Mouse (Mus musculus): ENCODE data around the gene Ptp4a2.
"Not testable (repeated sequence)": the region's sequence is repeated elsewhere in the genome, so short reads cannot be mapped to it uniquely, and the experiment has no call there.

Gene Ptp4a2

GRCm38 (mm10) chr4:129853996-129854395 lies 43.0 kb downstream of the Ptp4a2 start:
- DNase-seq: no peak

GRCm38 (mm10) chr4:129854615-129855014 lies 43.6 kb downstream of the Ptp4a2 start:
- no peak for DNase-seq

- DNase-seq: no peak
Observed at GRCm38 (mm10) chr4:129855051-129855970, 44.3 kb downstream of the Ptp4a2 start.

GRCm38 (mm10) chr4:129860456-129860855 lies 49.4 kb downstream of the Ptp4a2 start:
- no peak for DNase-seq

DNA sequence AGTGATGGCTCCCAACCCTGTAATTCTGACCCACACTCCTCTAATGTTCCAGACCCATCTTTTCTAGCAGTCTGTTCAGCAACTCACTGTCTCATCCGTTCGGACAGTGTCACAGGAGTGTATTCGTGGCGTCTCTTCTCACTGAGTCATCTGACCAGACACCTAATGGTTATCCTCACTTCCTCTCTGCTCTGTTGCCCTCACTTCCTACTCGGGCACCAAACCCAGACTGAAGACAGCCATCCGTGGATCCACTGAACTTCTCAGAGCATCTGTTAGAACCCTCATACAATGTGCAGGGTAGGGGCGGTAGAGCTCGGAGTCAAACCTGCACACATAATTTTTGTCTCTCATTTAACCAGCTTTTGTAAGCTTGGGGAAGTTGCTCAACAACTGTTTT lies 50.4 kb downstream of the Ptp4a2 start:
- DNase-seq: no peak

DNA sequence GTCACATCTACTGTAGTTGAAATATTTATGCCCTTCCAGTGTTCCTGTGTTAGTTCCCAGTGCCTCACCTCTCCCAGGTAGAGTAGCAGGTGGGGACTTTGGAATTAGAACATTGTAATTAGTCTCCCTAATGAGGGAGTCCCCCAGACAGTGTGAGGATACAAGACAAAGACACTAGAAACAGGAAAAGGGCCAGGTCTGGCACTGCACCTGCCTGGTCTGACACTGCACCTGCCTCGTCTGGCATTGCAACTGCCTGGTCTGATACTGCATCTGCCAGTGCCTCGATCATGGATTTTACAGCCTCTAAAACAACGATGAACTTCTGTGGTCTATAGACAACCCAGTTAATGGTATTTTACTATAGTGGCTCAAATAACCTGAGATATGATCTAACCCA lies 51.3 kb downstream of the Ptp4a2 start:
- DNase-seq: no peak

GRCm38 (mm10) chr4:129866171-129866570 lies 55.2 kb downstream of the Ptp4a2 start:
- DNase-seq: not testable (repeated sequence)

DNA sequence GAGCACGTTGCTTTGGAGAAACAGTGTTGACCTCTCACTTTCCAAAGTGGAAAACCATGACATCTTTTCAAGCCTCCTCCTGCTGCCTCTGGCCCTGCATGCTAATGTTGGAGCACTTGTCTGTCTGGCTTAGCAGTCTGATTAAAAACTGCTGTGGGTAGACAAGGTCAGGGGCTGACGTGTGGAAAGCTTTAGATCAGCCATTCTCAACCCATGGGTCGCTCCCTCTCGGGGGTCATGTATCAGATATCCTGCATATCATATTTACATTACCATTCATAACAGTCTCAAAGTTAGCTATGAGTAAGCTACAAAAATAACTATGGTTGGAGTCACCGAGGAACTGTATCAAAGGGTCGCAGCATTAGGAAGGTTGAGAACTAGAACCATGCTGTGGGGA lies 57.2 kb downstream of the Ptp4a2 start:
- no peak for DNase-seq

DNA sequence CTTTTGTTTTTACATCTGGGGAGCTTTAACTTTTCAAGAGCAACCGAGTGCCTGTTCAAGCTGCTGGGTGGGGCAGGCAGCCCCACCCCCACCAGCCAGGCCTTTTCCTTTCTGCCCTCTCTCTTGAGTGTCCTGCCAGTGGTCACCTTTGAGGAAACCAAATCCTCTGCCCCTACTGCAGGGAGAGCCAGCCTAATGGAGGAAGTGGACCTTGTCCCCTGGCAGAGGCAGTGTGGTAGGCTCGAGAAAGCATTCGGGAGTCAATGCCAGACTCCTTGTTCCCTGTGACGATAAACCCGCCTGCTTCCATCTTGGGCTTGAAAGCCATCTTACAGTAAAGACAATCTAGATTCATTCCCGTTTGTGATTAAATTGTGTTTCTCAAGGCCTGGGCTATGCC lies 59.5 kb downstream of the Ptp4a2 start:
- DNase-seq: no peak

DNA sequence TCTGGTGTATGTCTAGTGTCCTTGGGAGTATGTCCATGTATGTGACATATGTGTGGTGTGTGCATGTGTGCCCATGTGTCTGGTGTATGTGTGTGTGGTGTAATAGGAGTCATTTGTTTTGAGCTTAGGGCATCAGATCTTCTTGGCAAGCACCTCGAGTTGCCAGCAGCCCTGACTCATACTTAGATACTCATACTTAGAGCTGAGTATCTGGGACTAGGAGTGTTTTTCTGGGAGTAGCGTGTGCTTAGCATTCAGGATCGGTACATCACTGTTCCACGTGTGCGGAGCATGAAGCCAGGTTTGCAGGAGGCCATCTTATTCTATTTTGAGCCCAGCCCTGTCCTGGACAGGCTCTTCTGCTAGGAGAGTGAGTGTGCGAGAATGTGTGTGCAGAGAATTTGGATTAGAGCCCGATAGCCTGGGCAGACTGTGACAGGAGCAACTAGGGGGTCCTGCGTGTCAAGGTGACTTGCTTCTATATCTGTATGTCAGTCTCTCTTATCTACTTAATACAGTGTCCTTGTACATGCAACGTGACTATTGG lies 61.4 kb downstream of the Ptp4a2 start:
- no peak for DNase-seq

- DNase-seq: no peak
Observed at GRCm38 (mm10) chr4:129874805-129875204, 63.8 kb downstream of the Ptp4a2 start.

GRCm38 (mm10) chr4:129875406-129875805 lies 64.4 kb downstream of the Ptp4a2 start:
- DNase-seq: no peak

DNA sequence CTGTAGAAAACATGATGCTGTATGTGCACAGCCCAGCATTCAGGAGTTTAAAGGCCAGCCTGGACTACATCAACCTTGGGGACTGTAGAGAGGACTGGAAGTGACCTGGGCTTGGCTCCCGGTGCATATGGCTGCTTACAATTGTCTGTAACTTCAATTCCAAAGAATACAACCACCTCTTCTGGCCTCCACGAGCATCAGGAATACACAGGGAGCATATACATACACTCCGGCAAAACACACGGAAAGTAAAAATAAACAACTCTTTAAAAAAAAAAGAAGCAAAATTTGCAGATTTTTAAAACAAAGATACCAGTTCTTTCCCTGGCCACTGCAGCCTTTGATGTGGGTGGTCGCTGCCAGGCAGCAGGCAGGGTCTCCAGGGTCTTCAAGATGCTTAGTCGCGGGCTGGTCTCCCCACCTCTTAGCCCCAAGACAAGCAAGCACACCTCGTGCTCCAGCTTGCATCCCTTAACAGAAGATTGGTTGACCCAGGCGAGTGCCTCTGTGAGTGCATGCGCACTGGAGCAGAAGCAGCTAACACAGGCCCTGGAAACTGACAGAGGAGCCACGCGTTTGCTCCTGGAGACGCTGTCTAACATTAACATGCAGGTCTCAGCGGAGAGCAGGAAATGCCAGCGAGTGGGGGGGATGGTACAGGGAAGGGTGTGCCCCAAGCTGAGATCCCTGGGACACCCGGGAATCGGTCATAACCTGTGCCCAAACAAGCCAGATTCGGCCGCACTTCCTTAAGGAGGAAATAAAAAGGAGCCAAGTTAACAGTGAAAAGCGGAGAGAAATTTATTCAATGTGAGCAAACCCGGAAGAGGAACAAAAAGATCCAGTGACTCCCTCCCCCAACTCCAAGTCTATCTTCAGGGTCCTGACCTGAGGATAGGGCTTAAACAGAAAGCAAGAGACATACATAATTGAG lies 66.1 kb downstream of the Ptp4a2 start:
- peak; percentile 60 to 65 for DNase-seq

DNA sequence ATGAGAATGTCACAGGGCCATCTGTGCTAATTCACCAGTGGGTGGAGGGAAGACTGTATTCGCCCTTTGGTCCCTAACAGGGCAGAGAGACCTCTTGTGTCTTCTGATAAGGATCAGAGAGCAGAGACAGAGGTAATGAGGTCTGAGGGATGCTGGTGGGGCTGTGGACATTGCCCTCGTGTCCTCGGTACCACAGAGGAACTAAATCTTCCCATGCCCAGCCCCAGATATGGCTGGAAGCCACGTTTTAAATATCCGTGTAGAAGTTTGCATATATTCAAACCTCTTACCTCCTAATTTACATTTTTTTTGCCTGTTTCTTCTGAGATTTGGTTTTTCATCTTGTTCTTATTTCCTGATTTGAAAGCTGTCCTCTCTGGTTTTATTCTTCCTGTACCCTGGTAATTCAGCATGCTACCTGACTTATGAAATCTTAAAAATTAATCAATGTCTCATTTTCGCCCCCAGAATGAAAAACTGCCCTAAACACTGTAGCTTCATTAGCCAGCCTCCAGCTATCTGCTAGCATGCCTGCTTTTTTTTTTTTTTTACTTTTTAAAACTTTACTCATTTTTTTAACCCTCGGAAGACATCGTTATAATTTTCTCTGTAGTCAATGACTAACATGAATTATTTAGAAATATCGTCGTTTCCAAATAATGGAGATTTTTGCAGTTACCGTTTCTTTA lies 67.1 kb downstream of the Ptp4a2 start:
- DNase-seq: no peak

DNA sequence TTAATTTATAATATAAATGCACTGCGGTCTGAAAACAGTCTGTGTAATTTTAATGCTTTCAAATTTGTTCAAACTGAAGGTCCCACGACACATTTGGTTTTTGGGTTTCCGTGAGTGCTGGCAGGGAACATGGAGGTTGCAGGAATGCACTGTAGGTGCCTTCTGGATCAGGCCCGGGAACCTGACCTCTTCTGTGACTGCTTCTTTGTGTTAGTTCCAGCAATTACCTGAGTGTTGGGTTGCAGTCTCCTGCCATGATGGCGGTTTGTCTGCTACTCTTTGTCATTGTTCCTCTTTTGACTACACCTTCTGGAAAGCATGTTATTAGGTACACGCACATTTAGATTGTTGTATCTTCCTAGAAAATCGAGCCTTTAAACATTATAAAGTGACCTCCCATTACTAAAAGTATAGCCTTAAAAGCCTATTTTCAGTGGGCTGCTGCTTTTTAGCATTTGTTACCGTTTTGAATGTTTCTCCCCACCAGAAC lies 67.7 kb downstream of the Ptp4a2 start:
- DNase-seq: no peak

DNA sequence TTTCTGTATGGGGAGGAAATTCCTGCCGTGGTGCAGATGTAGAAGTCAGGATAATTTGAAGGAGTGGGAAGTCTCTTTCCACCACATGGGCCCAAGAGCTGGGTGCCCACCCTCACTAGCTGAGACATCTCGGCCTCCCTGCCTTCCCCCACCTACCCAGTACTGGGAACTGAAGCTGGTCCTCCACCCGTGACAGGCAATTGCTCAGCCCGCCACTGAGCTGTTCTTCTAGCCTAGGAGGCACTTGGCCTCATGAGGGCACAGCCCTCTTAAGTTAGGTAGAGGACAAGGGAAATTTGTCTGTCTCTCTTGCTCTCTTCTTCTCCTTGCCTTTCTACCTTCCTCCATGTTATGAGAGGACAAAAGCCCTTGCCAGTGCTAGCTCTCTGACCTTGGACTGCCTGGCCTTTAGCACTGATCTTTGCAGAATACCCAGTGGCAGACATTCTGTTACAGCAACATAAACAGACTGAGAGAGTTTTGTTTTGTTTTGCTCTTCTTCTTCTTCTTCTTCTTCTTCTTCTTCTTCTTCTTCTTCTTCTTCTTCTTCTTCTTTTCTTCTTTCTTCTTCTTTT lies 68.3 kb downstream of the Ptp4a2 start:
- no peak for DNase-seq

GRCm38 (mm10) chr4:129880615-129881014 lies 69.6 kb downstream of the Ptp4a2 start:
- DNase-seq: no peak

GRCm38 (mm10) chr4:129881661-129882060 lies 70.6 kb downstream of the Ptp4a2 start:
- DNase-seq: no peak

GRCm38 (mm10) chr4:129882555-129883293 lies 71.7 kb downstream of the Ptp4a2 start:
- DNase-seq: peak; percentile 9 to 21

GRCm38 (mm10) chr4:129884041-129884930 lies 73.3 kb downstream of the Ptp4a2 start:
- peak; percentile 36 to 37 for DNase-seq
